Mouse (Mus musculus) erythroblast, embryonic 14.5 days (primary cell): ENCODE data around the gene Rnf151.

Experiments
- GATA1 ChIP-seq: IDR thresholded peaks from 2 replicates; pipeline ENCODE4 v1.6.1; 2012; ENCODE audit warnings: low read length, inconsistent platforms, mixed read lengths
- TAL1 ChIP-seq: IDR thresholded peaks from 3 replicates; pipeline ENCODE4 v1.6.1; 2012; ENCODE audit warnings: low read length, inconsistent platforms, mixed read lengths

DNA sequence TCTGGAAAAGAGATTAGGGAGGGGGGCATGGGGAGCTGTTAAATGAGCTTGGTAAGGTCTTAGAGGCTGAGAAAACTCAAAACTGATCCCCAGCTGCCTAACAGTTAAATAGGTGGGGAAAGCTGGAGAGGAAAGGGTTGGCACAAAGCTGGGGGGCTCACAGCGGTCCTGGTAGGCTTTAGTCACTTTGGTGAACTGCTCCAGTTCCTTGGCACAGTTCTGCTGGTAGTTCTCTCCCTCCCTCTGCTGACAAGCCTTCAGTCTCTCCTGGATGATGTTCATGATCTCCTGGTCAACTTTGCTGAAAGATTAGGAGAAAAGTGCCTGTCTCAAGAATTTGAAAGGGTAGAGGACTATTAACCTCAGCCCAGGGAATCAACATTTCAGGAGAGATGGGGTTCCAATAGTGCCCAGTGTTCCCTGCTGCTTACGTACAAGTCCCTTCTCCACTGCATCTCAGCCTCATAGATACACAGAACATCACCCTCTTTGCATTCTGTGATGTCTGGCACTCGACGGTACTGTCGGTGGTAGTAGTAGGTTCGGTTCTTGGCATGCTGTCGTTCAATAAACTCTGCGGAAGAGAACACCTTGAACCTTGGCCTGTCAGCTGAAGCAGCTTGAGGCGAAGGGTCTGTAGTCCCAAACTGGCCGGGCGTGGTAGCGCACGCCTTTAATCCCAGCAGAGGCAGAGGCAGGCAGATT, 4.5 kb upstream of the Rnf151 start:
- TF ChIP-seq GATA1: no peak
- TF ChIP-seq TAL1: no peak
